Mouse (Mus musculus) ovary, postnatal 14 days (tissue): ENCODE measurements around the gene Ppfibp1.

Experiments
- DNase-seq: peaks from one replicate; pipeline ENCODE4 v3.0.0; 2022; ENCODE audit warnings: low spot score

Ppfibp1 gene

DNA sequence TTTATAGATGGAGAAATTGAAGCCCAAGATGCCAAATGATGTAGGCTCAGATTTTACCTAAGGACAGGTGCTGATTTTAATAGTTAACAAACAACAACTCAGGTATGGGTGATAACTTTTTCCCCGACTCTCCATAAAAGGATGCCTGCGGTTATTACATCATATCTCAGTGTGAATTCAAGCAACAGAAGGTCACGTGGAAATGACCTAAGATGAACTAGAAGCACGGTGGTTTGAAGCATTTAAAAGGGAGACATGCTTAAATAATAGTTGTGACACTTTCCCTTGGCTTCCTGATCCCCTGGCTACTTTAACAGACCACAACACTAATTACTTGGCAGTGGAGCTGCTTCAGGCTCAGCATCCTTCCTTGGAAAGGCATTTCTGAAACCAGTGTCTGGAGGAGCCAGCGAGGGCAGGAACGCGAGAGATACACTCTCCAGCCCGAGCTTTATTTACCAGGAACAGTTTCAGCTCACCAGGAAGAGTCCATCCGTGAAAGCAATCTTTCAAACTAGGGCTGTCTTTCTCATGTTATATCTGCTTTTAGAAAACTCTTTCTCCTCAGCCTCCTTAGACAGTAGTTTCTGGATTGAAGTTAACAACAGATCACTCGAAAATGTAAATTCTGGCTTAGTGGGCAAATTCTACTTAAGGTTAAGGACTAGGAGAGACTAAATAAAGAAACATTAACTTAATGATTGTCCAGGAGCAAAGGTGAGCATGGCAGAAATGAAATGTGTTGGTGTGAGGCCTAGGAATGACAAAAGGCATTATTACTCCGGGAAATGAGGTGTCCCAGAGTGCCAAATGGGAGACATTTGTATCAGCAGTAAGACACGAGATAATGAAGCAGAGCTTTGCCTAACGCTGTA, 6.2 kb upstream of the Ppfibp1 start:
- no peak for DNase-seq

DNA sequence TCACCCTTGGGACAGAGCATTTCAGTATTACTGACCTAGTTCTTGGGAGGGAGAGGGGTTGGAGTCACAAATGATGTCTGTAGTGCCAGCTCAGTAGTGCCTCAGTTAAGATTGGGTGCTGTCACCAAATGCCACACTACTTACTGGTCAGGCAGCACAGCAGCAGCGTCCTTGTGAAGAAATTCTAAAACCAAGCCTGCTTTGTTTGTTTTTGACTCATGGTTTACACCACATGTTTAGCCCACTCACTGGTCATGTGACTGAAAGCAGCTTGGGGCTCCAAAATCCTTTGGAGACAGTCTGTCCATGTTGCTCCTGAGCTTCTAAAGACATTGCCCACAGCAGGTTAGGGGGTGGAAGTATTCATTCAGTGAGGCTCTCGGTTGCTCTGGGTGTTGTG, 4.9 kb upstream of the Ppfibp1 start:
- DNase-seq: no peak

DNA sequence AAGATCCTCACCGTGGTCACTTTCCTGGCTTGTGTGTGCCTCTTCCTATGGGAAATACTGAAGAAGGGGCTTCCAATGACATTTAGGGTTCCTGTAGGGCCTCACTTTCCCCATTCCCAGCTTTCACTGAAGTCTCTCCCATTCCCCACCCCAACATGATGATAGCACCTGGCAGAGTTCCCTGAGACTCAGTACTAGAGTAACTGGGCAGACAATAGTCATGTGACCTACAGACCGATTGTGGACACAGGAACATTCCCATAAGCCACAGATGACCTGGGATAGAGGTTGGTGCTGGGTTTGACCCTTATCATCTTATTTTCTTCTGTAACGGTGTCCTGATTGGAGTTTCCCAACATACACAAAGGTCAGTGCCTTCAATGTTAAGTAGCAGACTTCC, 4.1 kb upstream of the Ppfibp1 start:
- DNase-seq: no peak

DNA sequence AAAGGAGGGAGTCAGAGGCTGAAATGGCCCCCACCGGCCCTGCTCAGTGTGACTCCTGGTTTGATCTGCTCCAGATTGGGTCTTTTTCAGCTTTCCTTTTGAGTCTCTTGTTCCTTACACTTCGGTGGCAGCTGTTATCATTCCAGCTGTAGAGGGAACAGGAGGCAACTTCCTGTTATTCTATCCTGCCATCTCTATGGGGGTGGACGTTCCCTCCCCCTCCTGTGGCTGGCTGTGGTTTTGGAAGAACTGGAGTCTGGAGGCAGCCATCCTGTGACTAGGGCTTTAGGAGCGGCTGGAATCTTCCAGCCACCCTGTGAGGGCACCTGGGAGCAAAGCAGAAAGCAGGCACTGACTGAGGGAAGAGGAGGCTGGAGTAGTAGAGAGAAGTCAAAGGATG, 3.4 kb upstream of the Ppfibp1 start:
- DNase-seq: no peak

DNA sequence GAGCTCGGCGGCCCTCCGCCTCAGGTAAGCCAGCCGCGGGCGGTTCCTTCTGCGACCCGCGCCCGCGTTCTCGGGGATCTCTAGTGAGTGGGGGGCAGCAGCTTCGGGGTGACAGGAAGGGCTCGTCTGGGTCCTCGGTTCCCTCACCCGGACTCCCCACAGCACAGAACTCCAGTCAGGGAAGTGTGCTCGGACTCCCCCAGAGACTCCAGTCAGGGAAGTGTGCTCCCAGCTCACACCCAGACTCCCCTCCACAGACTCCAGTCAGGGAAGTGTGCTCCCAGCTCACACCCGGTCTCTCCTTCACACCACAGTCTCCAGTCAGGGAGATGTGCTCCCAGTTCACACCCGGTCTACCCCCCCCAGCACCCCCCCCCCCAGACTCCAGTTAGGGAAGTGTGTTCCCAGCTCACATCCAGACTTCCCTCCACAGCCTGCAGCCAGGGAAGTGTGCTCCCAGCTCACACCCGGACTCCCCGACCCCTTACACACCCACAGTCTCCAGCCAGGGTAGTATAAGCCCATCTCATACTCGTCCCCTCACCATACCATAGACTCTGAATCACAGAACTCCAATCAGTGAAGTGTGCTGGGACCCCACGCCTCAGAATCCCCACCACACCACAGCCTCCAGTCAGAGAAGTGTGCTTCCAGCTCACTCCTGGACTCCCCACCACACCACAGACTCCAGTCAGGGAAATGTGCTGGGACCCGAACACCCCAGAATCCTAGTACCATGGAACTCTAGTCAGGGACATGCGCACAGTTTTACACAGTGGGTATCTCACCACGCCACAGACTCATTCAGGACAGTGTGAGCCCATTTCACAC, 588 bp downstream of the Ppfibp1 start:
- DNase-seq: no peak

DNA sequence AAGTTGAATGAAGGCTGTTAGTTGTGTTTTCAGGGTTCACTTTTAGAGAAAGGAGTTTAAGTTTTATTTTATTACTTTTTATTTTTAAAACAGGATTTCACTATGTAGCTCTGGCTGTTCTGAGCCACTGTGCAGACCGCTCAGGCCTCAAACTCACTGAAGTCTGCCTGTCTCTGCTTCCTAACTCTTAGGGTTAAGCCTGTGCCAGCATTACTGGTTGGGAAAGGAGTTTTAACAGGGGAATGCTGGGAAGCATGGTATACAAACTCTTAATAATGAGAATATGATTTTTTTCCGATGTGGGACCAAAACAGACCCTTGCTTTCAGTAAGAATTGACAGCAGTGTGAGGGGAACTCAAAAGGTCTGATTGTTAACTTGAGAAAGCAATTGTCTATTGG, 1.9 kb downstream of the Ppfibp1 start:
- no peak for DNase-seq

DNA sequence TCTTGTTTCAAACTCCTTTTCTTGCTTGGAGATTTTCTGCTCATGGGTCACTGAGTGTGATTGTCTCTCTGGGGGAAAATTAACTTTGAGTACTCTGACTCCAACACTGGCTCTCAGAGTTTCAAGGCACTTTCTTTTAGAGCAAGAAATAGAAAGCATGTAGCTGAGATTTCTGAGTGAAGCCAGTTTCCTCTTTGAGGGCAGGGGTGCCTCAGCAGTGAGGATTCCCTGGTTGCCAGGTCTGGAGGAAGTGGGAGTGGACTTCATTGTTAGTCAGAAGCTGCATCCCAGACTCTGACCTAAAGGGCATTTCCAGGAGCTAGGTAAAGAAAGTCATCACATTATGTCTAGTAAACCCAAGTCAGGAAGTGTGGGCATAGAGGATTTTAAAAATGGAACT, 2.3 kb downstream of the Ppfibp1 start:
- no peak for DNase-seq

DNA sequence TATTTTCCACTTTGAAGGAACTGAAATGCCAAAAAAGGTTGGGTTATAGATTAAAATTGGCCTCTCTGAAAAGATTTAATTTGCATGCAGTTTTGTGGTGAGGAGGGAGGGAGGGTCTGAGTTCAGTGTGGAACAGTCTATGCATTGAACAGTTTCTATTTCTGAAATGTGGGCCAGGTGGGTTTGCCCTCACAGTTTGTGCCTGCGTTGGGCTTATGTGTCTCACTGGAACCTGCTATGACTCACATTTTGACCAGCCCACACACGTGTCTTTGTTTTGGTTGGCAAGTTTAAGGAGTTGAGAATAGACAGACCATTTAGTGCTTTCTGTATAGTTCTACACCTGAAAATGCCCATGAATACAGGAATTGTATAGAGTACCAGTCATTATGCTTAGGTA, 5.6 kb downstream of the Ppfibp1 start:
- no peak for DNase-seq

DNA sequence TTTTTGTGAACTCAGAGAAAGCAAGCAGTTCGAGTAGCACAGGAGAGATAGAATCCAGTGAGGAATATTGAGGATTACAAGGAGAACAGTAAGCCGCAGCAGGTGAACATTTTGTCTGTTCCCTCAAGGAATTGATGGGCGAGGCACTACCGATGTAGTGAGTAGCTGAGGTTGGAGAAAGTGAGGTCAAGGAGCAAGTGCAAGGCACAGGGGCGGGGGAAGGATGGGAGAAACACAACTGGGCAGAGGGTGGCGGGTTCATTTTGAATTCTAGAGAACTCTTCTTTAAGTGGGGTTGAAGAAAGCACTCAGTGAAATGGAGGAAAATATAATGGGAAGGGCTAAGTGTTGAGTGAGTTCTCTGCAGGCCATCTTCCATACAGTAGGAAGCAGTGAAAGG, 10.4 kb downstream of the Ppfibp1 start:
- no peak for DNase-seq

DNA sequence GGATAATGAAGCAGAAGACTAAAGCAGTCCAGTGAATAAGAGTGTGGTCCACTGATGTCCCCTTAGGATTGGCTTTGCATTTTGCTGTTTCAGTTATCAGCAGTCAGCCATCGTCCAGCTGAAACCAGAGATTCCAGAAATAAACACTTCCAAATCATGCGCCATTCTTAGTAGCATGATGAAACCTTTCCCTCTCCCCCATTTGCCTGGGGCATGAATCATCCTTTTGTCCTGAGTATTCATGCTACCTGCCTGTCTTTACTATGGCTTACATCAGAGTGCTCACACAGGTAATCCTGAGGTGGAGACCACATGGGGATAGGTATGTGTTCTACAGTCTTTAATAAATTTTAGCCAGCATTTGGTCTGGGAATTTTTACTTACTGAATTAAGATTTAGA, 11.4 kb downstream of the Ppfibp1 start:
- DNase-seq: no peak

DNA sequence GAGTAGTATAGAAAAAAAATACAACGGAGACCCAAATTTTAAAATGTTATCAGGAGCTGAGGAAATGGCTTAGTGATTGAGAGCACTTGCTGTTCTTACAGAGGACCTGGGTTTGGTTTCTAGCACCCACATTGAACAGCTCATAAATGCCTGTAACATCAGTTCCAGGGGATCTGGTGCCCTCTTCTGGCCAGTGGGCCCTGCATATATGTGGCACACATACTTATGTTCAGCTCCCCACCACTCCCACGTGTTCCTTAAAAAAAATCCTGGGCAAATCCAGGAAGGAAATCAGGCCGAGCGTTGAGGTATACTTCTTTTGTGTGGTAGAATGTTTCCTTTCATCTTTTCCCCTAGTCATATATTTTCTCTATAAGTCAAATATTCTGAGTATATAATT, 13.6 kb downstream of the Ppfibp1 start:
- DNase-seq: no peak

DNA sequence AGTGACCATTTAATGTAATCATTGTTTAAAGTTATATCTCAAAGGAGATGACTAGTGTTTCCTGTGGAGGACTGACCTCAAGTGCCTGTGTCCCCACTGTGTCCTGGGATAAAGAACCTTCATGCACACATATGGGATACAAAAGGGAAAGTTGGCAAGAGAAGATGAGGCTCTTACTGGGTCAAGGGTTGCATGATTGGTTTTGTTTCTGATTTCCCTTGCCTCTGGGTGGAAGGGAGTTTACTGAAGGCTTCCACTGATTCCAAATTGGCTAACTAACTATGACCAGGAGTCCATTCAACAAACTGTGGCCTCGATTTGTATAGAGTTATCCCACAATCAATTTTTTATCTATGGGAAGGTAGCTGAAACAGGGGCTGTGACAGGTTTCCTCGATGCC, 15.3 kb downstream of the Ppfibp1 start:
- no peak for DNase-seq

DNA sequence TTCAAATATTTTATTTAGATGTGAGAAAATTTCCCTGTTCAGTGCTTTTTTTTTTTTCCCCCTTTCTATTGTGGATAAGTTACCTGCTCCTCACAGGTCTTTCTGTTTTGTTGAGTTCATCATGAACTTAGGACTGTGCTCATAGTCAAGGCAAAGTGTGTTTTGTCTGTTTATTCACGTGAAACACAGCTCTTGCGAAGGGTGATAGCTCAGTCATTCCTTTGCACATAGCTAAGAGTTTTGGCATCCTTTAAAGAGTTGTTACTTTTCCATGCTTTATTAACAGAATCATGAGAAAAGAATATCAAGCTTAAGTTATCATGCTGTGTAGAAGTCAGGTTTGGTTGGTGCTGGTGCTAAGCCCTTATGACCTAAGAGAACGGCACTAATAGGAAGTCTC, 16.4 kb downstream of the Ppfibp1 start:
- no peak for DNase-seq

DNA sequence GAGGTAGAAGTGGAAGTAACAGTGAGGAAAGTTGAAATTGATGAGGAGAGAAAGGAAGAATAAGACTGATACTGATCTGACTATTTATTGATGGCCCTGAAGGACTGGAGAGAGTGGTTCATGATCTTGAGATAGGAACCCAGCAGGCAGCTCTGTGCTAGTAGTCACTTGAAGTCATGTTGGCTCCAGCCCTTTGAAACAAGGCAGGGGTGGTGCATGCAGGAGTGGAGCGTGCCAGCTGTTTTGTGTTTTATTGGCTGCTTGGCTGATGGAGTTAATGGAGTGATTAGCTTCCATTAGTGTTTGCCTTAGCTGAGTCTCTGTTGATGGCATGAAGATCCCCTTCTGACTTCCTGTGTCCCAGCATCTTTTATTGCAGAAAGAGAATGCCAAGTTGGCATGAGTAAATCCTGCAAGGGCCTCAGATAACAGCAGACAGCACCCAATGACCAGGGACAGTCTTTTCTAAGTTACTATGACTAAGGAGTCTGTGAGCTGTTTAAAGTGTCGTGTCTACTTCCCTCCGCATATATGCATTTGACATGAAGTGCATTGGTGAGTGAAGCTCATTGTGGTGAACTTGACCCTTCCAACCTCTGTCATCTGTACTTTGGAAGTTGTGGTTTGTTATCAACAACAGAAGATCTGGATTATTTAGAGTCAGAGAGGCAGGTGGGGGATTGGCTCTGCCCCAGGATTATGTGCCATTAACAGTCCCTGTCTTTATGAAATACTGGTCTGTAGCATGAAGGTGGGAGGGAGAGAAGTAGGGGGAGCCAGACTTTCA, 17.9 kb downstream of the Ppfibp1 start:
- DNase-seq: no peak

DNA sequence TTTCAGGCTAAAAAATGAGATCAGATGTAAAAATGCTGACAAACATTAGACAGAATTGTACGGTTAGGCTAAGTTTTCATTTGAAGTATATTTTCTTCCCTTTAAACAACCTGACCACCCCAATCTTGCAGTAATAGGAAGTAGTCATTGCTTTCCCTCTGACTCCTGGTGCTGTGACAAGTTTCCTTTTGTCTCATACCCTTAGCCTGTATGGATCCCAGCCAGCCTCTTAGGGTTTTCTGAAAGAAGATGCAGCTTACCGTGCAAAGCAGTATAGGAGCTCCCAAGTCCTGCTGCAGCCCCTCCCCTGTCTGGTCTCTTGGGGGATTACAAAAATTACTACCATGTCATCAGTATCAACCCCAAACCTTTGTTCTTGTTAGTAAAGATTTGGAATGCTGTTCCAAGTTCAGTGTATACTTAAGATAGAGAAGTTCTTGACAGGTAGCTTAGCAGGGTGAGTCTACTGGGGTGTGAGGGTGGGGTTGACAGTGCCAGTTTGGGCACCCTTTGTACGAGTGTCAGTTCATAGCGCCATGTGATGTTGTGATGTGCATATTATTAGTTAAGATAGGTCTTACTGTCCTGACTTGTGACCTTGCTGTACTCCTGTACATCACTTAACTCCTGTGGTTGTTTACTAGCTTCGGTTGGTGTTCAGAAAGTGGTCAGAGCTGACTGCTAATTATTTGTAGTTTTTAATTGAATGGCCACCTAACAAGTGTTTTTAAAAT, 18.9 kb downstream of the Ppfibp1 start:
- no peak for DNase-seq

DNA sequence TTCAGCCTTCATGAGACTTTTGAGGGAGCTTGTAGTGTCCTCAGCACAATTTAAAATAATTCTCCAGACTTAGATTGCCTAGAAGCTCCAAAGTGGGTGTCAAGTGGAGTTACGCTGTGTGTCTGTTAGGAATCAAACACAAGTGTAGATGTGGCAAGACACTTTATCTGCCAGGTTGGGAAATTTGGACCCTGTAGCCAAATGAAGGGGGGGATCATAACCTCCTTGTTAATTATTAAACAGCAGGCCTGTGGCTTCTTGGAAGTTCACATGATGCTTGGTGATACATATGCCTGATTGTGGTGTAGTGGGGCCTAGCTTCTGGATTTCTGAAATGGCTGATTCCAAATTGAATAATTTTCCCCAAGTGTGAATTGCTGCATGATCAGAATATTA, 19.5 kb downstream of the Ppfibp1 start:
- no peak for DNase-seq

DNA sequence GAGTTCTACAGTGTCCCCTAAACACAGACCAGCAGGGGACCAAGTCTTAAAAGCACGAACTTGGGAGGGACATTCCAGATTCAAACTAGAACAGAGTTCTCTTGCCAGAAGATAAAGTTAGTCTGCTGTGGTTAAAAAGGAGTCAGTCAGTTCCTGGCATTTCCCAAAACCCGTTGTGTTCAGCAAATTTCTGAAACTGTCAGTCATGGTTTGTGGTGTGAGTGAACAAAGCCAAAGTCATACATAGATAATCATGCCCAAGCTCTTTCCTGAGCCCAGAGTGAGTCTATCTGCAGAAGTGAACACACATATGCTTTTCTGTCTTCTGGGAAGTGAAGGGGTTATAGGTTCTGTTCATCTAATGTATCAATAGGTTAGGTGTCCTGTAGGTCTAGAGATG, 20.5 kb downstream of the Ppfibp1 start:
- DNase-seq: no peak

DNA sequence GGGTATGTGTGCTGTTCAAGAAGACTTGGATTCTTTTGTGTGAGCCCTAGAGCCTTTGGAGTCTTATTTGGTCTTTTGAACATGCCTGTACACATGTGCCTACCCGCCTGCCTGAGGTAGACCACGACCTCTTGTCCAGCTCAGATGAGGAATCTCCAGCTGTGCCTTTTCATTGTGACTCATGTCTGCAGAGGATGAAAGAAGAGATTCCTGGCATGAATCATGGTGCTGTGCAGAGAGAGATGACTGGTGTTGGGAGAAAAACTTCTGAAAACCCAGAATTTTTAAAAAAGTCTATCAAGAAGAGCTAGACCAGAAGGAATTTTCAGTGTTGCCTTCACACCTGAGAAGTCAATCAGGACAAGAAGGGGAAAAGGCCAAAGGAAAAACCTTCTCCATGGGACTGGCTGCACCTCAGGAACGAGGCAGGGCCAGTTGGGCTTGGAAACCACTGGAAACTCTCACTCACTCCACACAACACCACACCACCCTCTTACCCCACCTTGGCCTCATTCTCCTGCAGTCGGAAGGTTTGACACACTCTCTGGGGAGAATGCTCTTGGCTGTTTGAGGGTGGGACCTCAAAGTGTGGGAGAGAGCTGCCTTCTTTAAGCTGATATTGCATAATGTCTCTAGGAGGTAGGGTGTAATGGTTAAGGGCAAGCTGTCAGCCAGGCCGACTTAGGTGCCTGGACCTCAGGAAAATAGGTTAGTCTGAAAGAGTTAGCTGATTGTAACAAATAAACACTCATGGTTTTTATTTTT, 21.6 kb downstream of the Ppfibp1 start:
- no peak for DNase-seq

DNA sequence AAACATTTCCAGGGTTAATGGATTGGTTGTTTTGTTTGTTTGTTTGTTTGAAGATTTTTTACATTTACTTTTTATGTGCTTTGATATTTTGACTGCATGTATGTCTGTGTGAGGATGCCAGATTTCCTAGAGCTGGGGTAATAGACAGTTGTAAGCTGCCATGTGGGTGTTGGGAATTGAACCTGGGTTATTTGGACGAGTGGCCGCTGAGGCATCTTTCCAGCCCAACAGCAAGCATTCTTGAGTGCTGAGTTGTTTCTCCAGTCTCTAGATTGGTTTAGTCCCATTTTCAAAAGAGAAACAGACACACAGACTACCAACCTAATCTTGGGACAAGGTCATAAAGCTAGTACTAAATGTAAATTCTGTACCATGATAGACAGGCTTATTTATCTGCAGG, 22.5 kb downstream of the Ppfibp1 start:
- DNase-seq: no peak

DNA sequence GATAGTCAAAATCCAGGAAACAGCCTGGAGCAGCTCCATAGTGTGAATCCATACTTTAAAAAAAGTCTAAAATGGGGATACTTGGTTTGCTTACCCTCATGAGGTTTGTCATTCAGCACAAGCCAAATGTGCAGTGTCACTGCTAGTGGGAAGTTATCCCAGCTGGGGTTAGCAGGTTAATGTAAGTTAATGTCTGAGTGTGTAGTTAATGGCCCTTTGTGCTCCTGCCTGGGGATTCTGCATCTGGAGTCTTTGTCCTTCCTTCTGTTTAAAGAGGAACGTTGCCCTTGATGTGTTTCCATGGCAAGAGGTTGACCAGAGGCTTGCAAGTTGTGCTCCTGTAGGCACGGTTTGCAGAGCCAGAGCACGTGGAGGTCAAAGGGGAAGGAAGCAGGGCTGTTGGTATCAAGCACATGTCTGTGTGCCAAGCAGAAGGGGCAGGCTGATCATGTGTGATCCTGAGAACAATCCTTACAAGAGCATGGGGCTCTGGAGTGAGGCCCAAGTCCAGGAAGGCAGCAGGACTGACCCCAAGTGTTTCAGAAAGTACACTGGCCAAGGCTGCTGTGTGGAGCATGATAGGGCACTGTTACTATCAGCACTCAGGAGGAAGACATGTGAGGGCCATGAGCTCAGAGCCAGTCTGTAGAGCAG, 24.7 kb downstream of the Ppfibp1 start:
- DNase-seq: no peak
